Mouse (Mus musculus) NIH3T3 (cell line): ENCODE data around the gene Dact3.
A peak's percentile ranks its signal among the peaks of the same experiment; 100 is the strongest.

Experiments
- DNase-seq: peaks from one replicate; pipeline ENCODE4 v3.0.0-alpha.2; 2012; ENCODE audit warnings: low read depth

Gene Dact3

GRCm38 (mm10) chr7:16917447-16917846 is 42.3 kb downstream of the Dact3 start:
- DNase-seq, result no peak

- no peak for DNase-seq
Measured at GRCm38 (mm10) chr7:16918014-16918413, 42.9 kb downstream of the Dact3 start.

- peak; percentile 62 for DNase-seq
Measured at GRCm38 (mm10) chr7:16918670-16919069, 43.6 kb downstream of the Dact3 start.

GRCm38 (mm10) chr7:16919395-16920149 is 44.5 kb downstream of the Dact3 start:
- DNase-seq, result peak; percentile 53

GRCm38 (mm10) chr7:16920150-16920579 is 45.0 kb downstream of the Dact3 start:
- DNase-seq, result no peak

GRCm38 (mm10) chr7:16920818-16921791 is 46.0 kb downstream of the Dact3 start:
- peak; percentile 51 for DNase-seq

DNA sequence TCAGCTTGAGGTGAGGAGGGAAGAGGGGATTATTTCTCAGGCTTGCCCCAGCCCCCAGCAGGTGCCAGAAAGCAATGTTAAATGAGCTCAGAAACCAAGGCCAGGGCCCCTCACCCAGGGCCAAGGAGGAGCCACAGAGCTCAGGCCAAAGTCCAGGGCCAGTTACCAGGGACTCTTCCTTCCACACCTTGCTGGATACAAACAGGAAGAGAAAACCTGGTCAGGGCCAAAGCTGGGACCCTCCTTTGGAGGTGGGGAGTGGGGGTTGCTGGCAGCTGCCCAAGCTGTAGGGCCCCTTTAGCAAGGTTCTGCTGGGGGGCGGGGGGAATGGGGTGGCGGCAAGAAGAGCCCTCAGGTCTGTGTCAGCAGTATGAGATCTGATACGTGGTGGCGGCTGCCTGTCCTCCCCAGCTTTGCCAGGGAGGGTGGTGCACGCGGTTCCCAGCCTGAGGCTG is 46.8 kb downstream of the Dact3 start:
- DNase-seq, result no peak

DNA sequence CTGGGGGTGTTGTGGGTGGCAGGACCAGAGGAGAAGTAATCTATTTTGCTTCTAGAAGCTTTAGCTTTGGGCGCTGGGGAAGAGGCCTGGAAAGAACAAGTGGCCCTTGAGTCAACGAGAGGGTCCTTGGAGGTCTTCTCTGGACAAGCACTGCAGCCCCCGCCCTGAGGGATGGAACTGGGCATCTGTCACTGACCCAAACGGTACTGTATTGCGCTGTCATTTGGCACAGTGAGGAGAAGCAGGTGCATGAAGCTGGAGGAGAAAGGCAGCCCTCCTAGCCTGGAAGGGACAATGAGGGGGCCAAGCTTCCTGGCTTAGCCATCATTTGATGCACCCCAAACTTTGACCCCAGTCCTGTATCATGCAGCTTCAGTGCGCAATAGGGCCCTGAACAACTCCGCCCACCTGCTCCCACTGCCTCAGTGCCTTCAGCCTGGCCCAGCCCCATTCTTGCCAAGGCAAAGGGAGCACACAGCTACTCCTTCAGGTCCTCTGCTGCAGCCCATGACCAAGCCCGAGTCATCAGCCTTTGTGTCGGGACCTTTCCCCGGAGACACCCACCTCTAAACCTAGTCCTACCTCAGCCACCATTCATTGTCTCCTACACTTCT is 47.4 kb downstream of the Dact3 start:
- peak; percentile 44 for DNase-seq

DNA sequence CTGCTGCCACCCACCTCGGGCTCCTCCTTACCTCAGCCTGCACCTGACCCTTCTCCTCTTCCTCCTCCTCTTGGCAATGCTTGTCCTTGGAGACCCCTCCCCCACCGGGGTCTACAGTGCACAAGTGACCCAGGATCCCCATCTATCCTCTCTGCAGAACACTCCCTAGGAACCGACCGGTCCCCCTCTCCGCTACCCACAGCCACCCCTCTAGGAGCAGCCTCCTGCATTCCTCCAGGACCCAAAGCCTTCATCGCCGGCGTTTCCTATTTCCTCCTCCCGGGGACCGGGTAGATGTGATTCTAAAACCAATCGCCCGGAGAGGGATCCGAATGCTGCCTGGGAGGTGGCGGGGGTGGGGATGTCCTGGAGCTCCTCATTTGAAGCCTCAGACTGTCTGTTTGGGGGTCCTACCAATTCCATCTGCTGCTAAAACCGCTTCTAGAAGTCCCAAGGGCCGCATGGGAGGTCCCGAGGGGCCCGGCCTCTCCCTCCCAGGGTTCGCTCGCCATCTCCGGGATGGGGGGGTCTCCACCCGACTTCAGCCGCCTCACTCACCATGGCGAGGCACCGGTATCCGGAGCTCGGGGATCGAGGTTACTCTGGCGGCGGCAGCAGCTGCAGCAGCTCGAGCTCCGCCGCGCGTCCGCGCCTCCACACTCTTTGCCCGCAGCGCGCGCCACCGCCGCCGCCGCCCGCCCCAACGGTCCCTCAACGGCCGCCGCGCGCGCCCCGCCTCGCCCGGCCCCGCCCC is 48.3 kb downstream of the Dact3 start:
- DNase-seq, result no peak

GRCm38 (mm10) chr7:16924037-16924834 is 49.1 kb downstream of the Dact3 start, which contains the start of gene Calm3:
Gene Calm3, minus strand, starts transcription at chr7:16924114.
- DNase-seq, result peak; percentile 100

DNA sequence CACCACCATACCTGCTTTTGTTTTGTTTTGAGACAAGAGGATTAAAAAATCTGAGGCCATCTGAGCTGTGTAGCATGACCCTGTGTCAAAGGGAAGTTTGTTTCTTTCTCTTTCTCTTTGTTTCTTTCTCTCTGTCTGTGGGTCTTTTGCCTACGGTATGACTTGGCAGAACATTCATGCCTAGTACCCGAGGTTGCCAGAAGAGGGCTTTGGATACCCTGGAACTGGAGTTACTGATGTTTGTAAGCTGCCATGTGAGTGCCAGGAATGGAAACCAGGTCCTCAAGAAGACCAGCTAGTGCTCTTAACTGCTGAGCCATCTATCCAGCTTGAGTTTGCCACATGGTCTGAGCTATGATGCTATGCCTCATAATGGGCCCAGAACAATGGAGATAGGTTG is 53.2 kb downstream of the Dact3 start:
- no peak for DNase-seq

- peak; percentile 80 for DNase-seq
Measured at GRCm38 (mm10) chr7:16930850-16931249, 55.7 kb downstream of the Dact3 start.

DNA sequence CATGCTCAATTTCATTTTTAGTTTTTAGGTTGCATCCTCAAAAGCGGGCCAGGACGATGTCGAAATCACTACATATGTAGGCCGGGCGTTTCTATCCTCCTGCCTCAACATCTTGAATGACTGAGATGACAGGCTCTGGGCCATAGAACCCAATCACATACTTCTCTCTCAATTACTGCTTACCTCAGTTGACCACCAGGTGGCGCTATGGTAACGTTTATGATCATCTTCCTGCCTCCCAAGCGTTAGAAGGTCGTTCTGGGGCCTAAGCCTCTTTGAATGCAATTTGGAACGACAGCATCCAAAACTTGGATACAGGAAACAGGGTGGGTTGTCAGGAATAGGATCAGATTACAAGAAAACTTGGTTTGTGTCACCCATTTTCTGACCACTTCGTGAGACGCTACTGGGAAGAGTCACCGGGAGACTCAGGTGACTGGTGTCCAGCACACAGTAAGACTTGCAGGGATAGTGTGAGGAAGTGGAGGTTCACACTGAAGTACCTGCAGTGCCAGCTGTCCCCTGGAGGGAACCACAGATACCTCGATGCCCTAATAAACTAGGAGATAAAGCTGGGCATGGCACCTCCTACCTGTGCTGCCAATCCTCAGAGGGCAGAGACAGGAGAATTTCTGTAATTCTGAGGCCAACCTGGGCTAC is 57.0 kb downstream of the Dact3 start:
- DNase-seq, result peak; percentile 95

DNA sequence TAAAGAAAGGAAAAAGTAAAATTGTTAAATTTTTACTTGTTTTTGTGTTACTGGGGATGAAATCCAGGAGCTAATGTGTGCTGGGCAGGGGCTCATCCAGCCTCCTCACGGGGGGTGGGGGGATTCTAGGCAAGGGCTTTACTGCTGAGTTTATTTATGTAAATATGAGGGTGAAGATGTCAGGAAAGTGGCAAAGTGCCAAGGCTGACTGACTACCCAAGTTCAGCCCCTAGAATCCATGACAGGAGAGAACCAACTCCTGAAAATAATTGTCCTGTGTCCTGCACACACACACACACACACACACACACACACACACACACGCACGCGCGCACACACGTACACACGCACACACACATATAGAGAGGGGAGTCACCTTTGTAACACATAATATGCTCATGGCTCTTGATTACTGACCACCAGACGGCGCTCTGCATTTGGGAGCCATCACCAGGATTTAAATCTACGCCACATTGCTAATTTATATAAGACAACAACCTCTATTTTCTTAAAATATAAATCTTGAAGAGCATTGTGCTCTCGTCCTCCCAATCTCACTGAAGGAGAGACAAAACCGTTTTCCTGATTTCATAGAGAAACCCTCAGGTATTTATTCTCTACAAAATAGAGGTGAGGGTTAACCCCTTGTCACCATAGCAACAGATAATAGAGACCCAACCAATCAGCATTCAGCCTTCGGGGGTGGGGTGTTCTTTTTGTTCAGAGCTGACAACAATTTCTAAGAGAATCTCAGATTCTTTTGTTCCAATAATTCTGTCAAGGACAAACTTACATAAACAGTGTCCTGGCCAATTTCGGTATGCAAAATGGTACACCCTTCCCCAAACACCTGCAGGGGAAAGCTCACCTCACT is 57.8 kb downstream of the Dact3 start:
- DNase-seq, result peak; percentile 82
